Mouse (Mus musculus) left cerebral cortex, adult 2 months (tissue): ENCODE measurements around the gene Cd96. TPM values are rescaled to one million over a fixed set of nuclear protein-coding genes. Genes with fewer than 3 reads are reported as not detected.
"Not testable (repeated sequence)": the region's sequence is repeated elsewhere in the genome, so short reads cannot be mapped to it uniquely, and the experiment has no call there.

Experiments
- DNase-seq, 2 experiments: peaks; one replicate each; pipeline ENCODE4 v3.0.0; 2021 to 2022; ENCODE audit warnings: low spot score in 2 of 2, mixed read lengths in 1 of 2; ENCODE audit errors: extremely low spot score in 1 of 2
- H3K27ac ChIP-seq: fragments of 200-600 bp; 2 replicates; pipeline ENCODE4 v1.8.1; 2022
- H3K4me3 ChIP-seq: fragments of 200-600 bp; 2 replicates; pipeline ENCODE4 v1.8.1; 2022
- CTCF ChIP-seq: fragments of 200-600 bp; IDR thresholded peaks from 2 replicates; pipeline ENCODE4 v1.8.1; 2022; ENCODE audit warnings: antibody characterized with exemption, mild to moderate bottlenecking, moderate library complexity
- intact Hi-C: fragments of 180-260 bp; cut with DNase I; formaldehyde crosslinking; loops from one replicate; pipeline ENCODE4 v1.15.1; 2025
- long read RNA-seq, 2 experiments: library from polyadenylated mRNA; stranded (forward); transcript quantifications; one replicate each; pipeline ENCODE4 v2.0.0; 2021; ENCODE audit warnings: borderline mapping rate in 2 of 2
- total RNA-seq, 2 experiments: library from RNA; stranded (reverse); gene quantifications; 2 replicates each; pipeline ENCODE4 v1.2.3; 2021

The Cd96 gene
- under 1 TPM in 1 of 2 experiments, not detected in 1; 0.26 TPM for total RNA-seq
- long read RNA-seq, experiment 1, result 0 reads
- long read RNA-seq, experiment 2, result 0 reads

DNA sequence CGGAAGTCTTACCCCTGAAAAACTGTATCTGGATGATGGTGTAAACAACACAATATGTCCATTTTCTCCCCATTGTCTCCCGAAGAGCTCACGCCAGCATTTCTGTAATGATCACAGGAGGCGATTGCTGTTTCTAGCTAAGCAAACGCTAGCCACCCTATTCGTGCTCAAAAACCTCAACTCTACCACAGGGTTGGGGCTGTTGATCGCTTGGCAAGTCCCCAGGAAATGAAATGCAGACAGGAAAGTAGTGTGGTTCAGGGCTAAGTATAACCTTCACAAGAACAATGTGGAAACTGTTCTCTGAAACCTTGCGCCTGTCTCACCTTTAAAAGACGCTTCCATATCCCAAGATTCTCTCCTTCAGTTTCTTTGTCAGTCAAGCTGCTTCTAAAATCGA, at the start of gene Cd96:
TSS of gene Cd96 (minus strand) at position 232 of the 400 bp plus-strand sequence.
- Histone ChIP-seq H3K27ac (no peak within 1 kb of the TSS), H3K4me3 (0 out of 2 replicates have a peak within 1 kb of the TSS, but pooled peaks have one; percentile 6)
- no peak for DNase-seq
- TF ChIP-seq CTCF, result no peak
- intact Hi-C loops, result no loop called here

DNA sequence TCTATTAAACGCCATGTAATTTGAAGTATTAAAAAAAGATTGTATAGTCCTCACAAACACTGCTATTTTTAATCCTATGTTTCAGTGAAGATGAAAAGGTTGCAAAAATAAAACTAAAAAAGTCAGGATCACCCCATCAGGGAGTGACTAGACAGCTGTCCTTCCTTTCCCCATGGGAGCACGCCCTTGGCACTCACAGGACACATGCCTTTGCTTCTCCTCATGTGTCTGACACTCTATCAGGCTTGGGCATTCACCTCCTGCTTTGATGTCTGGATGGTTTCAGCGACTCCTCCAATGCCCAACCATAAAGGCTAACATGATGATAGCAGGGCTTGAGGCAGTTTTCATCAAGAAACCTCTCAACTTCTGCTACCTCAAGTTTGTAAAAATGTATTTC, 46.9 kb upstream of the Cd96 start:
- intact Hi-C loops, result no loop called here
- TF ChIP-seq CTCF, result no peak
- H3K27ac ChIP-seq, result no peak overlapping the region

GRCm38 (mm10) chr16:46165305-46165704, 45.3 kb upstream of the Cd96 start:
- H3K4me3 ChIP-seq, result no peak overlapping the region
- no peak overlapping the region for H3K27ac ChIP-seq
- TF ChIP-seq CTCF, result no peak
- intact Hi-C loops, result no loop called here
- no peak for DNase-seq

More for the DNA sequence above, 46.9 kb upstream of the Cd96 start:
- H3K4me3 ChIP-seq, result no peak overlapping the region
- no peak for DNase-seq

- intact Hi-C loops, DNase-seq, H3K4me3 ChIP-seq, H3K27ac ChIP-seq: not testable (repeated sequence)
Measured at GRCm38 (mm10) chr16:46154832-46155231, 34.8 kb upstream of the Cd96 start, which contains the start of gene Gm4737. Gene Gm4737 (minus strand): TSS chr16:46155077.

DNA sequence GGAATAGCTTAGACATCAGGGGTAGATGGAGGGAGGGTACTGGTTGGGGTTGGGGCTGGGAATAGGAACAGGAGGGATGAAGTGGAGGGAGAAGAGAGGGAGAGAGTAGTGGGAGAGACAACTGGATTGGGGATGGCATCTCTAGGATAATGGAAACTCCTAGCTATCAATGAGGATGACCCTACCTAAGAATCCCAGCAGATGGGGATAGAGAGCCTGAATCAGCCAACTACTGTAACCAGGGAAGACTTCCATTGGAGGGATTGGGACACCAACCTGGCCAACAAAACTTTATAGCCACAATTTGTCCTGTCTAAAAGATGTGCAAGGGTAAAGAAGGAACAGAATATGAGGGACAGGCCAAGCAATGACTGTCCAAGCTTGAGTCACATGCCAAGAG, 31.1 kb upstream of the Cd96 start:
- TF ChIP-seq CTCF, result peak; percentile 49
- H3K27ac ChIP-seq, result no peak overlapping the region
- intact Hi-C loops, result no loop called here
- no peak overlapping the region for H3K4me3 ChIP-seq
- no peak for DNase-seq

DNA sequence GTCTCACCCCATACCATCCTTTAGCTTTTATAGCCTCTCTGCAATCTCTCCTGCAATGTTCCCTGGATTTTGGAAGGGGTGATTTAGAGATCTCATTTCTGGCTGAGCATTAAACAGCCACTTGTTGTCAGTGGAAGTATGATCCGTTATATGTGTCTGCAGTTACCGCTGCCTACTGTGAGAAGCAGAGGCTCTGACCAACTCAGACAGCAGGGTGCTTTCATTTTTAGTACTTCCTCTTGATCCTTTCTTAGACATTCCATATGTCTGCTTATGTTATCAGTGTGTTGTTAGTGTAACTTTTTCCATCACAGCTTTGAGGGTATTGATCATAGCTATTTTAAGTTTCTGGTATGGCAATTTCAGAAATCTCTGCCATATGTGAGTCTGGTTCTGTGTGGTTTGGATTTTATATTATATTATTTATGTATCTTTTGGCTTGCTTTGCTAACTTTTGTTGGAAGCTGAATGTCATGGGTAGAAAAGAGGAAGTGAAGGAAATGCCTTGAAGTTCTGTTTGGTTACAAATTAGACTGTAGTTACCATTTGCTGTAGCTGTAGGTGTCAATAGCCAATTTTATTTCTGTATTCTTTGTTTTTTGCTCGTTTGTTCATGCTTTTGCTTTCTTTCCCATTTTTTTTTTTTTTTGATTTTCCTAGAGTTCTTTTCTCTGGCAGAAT, 28.8 kb upstream of the Cd96 start:
- Histone ChIP-seq H3K27ac (no peak overlapping the region), H3K4me3 (no peak overlapping the region)
- intact Hi-C loops, result no loop called here
- DNase-seq, result no peak
- TF ChIP-seq CTCF, result no peak

DNA sequence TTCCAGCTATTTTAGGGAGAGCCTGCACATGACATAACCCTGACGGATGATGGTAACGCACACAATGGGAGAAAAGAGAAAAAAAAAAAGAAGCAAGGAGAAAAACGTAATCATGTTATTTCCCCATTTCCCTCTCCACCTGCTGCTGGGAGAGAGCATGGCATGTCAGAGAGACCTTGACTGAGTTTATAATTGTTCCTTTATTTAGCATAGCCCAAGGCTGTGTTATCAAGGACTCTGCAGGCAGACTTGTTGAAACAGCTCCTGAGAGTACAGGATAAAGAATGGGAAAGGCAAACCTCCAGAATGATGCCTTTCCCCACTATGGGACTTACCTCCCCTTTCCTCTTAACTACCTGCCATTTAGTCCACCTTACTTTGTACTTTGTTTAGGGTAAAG, 26.9 kb upstream of the Cd96 start:
- intact Hi-C loops, result no loop called here
- DNase-seq, result no peak
- Histone ChIP-seq H3K4me3 (no peak overlapping the region), H3K27ac (no peak overlapping the region)
- no peak for TF ChIP-seq CTCF

DNA sequence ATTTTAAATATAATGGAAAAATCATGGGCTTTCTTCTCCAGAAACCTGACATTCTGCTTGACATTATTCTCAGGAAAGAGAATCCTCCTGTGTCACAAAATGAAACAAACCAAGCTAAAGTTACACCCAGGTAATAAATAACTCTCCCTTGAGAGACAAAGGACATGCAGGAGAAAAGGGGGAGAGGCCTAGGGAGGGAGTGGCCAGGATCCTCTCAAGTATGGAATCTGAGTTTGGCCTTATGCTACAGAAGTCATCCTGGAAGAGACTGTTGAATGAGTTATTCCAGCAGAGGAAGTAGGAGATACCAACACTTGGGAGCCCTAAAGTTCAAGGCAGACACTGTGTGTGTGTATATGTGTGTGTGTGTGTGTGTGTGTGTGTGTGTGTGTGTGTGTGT, 2.2 kb upstream of the Cd96 start:
- Histone ChIP-seq H3K27ac (no peak overlapping the region), H3K4me3 (no peak overlapping the region)
- no peak for DNase-seq
- intact Hi-C loops, result no loop called here
- TF ChIP-seq CTCF, result no peak

DNA sequence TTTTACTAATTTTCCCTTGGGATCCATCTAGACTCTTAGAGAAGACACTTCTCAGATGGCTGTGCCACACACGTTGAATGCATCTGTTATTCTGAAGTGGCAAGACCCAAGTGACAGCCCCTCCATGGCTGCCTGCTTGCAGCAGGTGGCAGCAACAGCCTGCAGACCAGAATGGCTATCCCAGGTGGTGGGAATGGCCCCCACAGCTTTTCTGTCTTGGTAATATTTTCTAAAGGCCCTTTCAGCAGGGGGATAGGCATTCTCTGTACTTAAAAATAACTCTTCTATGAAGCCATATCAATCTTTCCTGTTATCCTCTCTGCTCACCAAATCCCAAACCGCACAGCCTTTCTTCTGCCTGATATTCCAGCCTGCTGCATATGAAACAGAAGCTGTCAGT, 1.4 kb upstream of the Cd96 start:
- DNase-seq, result peak; percentile 28 to 46
- H3K27ac ChIP-seq, result no peak overlapping the region
- peak; percentile 67 for TF ChIP-seq CTCF
- no peak overlapping the region for H3K4me3 ChIP-seq
- intact Hi-C loops, result no loop called here

DNA sequence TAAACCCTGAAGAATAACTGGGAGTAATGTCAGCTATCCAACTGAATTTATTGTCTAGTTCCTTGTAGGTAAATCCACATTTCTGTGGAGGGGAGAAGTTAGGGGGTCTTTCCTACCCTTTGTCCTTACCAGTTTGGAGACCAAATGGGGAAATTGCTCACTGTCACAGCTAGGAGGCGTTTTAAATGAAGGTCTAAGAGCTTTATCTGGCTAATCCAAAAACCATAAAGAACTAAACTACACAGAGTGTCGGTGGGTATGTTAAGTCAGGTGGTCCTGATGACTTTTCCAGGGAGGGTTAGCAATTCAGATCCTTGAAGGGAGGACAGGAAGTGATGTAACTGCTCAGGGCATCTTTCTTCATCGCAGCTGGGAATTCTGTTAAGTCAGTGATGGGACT, 556 bp upstream of the Cd96 start:
- TF ChIP-seq CTCF, result peak; percentile 14
- Histone ChIP-seq H3K4me3 (no peak overlapping the region), H3K27ac (no peak overlapping the region)
- DNase-seq, result no peak
- intact Hi-C loops, result no loop called here

DNA sequence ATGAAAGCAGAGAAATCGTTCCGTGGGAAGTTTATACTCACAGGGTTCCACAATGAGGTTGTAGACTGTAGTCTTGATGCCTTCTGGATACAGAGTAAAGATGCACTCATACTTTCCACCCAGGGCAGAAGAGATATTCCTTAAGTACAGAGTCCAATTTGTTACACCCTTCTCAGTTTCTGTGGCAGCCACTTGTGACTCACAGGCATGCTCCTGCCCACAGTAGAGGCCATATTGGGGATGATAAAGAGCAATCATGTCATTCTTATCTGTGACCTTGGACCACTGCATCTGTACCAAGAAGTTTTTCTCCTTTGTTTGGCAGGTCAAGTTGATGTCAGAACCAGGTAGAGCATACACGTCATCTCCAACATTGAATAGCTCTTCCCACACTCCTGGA, 2.4 kb downstream of the Cd96 start:
- no peak for DNase-seq
- Histone ChIP-seq H3K27ac (no peak overlapping the region), H3K4me3 (no peak overlapping the region)
- intact Hi-C loops, result no loop called here
- TF ChIP-seq CTCF, result no peak

DNA sequence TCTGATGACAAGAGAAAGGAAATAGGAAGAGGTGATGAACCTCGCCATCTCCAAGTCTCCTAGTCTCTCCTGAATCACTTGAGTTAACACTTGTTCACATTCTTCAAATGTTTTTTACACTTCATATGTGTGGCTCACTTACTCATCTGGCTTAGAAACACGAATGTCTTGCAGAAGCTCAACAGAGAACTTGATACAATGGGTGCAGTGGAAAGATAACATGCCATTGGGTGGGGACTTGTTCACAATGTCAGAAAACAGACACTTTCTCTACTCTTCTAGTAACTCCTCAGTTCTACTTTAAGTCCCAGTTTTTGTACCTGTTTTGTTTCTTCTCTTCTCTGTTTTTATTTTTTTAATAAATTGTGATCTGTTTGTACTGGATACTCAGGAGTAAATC, 5.3 kb downstream of the Cd96 start:
- DNase-seq, result no peak
- intact Hi-C loops, result no loop called here

GRCm38 (mm10) chr16:46109536-46109935, 10.5 kb downstream of the Cd96 start:
- TF ChIP-seq CTCF, result no peak
- H3K4me3 ChIP-seq, result no peak overlapping the region
- H3K27ac ChIP-seq, result no peak overlapping the region
- intact Hi-C loops, result no loop called here
- DNase-seq, result no peak

More for the DNA sequence above, 5.3 kb downstream of the Cd96 start:
- Histone ChIP-seq H3K4me3 (no peak overlapping the region), H3K27ac (no peak overlapping the region)
- TF ChIP-seq CTCF, result no peak
